Mouse (Mus musculus) kidney, adult 11 months (tissue): ENCODE data around the gene Psat1.

Source experiments
- DNase-seq: peaks from one replicate; pipeline ENCODE4 v3.0.0; 2022

Gene Psat1

GRCm38 (mm10) chr19:15947237-15947636 lies at the start of gene Psat1:
Psat1 (minus strand) TSS chr19:15947337.
- no peak for DNase-seq

GRCm38 (mm10) chr19:15990102-15990501 lies 43.0 kb upstream of the Psat1 start:
- DNase-seq = no peak

DNA sequence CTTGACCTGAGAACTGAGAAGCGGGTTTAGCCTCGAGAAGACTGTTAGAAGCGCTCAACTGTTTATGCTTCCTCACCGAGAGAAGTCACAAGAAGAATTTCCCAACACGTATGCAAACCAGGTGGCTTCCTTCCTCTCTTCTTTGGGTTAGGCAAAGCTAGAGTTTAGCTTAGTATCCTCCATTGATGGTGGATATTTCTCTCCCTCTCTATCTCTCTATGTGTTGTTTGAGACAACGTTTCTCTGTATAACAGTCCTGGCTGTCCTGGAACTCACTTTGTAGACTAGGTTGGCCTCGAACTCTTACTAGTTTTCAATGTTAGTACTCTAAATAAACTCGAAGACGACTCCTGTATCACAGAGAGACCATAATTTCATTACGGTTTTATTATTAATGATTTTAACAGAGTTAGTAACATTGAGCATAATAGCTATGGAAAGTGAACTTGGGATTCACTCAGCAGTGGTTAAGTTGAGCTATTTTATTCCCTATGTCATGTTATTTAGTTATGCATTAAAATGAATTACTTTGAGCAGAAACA lies 38.1 kb upstream of the Psat1 start:
- DNase-seq = no peak

DNA sequence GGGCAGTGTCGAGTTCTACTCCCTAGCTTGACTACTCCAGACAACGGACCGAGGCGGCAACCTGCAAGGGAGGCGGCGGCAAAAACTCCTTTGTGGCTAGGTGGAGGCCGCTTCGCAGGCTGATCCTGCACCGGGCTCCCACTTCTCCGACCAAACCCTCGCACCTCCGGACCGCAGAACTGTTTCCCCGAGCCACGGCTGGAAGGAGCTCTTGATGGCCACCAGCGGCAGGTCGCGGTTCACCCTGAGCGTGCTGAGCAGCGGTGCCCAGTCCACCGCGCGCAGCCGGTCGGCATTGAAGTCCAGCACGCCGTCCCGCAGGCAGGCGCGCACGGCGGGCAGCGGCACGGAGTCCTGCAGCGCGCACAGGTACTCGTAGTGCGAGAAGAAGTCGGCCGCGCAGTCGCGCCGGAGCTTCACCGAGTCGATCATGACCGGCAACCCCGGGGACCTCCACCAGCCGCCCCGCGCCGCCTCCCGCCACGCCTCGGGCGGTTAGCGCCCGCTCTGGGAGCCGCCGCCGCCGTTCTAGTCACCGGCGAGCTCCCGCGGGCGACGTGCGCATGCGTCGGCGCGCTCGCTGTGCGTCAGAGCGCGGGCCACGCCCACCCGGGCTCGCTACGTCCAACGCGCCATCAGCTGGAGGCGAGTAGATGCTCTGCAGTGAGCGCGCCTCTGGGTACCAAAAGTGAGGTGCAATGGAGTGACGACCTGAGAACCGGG lies 37.5 kb upstream of the Psat1 start, which contains the start of gene Cep78:
TSS of gene Cep78 (minus strand) at position 541 of the 723 bp plus-strand sequence.
- peak; percentile 84 for DNase-seq

GRCm38 (mm10) chr19:15983739-15984344 lies 36.7 kb upstream of the Psat1 start:
- DNase-seq = no peak

DNA sequence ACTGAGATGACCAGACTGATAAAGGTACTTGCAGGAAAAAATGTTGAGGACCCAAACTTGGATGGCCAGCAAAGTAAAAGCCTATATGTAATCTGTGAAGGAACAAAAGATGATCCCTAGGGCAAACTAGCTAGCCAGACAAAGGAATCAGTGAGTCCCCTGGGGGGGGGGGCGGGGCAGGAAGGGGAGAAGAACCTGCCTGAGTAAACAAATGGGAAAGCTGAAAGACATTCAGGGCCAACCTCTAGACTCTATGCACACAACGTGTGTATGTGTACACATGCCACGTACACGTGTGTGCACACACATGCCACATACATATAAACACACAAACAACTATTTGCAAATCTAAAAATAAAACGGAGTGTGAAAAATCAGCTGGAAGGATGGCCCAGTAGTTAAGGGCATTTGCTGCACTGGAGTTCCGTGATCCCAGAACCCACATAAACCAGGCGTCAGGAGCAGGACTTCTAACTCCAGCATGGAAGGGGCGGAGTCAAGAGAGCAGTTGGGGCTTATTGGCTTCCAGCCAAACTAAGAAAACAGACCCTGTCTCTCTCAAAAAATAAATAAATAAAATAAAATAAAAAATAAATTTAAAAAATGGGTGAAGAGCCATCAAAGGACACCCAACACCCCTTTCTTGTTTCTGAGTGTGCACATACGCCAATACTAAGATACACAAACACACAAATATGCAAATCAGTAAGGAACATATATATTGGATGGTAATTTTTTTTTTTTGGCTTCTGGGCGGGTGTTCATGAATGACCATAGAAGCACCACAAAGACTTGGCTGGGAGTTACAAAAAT lies 36.0 kb upstream of the Psat1 start:
- no peak for DNase-seq

GRCm38 (mm10) chr19:15981861-15982260 lies 34.7 kb upstream of the Psat1 start:
- peak; percentile 51 for DNase-seq

DNA sequence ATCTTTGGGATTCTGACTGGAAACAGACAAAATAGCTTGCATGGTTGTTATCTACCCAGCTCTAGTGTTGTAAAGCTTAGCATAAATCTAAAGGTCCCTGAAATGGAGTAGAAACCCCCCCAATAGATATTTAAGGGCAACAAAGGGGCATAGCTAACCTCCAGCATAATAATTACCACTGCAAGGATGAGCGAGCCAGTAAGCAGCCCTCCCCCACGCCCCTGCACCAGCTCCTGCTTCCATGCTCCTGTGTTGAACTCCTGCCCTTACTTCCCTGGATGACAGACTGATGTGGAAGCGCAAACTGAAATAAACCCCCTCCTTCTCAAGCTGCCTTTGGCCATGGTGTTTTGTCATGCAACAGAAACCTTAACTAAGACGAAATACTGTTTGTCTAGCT lies 26.2 kb upstream of the Psat1 start:
- DNase-seq = no peak

GRCm38 (mm10) chr19:15965082-15965481 lies 17.9 kb upstream of the Psat1 start:
- DNase-seq = peak; percentile 34

- no peak for DNase-seq
Measured at GRCm38 (mm10) chr19:15964533-15964932, 17.4 kb upstream of the Psat1 start.

DNA sequence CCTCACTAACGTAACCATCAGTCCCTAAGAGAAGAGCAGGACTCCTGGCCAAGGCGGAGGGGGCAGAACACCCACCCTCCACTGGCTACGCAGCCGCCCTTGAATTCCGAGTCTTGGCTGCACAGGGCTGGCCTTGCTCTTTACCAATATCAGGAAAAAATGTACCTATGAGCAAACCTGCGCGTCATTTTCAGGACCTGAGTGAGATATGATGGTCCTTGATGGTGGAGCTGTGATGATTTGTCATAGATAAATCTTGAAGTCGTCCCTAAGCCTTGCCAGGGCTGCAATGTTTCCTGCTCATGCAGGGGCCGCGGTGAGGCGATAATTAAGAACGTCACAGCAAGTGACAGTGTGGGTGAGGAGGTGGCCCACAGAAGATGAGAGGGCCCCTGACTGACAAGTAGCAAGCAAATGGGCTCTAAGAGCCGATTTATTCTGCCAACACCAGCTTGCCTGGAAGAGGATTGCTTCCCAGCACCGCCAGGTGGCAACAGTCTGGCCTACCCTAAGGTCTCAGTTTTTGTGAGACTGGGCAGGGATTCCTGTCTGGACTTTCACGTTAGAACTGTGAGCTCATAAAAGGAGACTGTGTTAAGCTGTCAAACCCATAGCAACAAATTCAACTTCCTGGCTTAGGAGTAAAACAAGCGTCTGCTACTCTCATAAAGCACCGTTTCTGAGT lies 16.0 kb upstream of the Psat1 start:
- DNase-seq = no peak

- DNase-seq = no peak
Measured at GRCm38 (mm10) chr19:15962313-15962712, 15.2 kb upstream of the Psat1 start.

- DNase-seq = no peak
Measured at GRCm38 (mm10) chr19:15950225-15950624, 3.1 kb upstream of the Psat1 start.

DNA sequence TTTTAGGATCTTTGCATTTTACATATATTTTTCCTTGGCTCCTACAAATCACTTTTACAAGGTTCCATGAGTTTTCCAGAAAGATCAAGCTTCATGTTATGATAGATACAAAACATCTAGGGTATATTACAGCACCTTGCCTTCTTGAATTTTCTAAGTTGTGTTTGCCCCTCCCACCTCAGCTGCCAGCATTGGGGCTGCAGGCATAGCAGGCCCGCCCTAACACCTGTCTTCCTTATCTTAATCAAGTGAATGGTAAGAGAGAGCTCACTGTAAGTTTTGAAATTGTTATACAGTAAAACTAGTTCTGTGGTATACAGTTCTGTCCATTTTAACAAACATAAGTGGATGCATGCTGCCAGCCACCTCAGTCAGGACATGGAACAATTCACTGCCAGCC lies 1.7 kb upstream of the Psat1 start:
- no peak for DNase-seq

- DNase-seq = no peak
Measured at GRCm38 (mm10) chr19:15948426-15948825, 1.3 kb upstream of the Psat1 start.

GRCm38 (mm10) chr19:15946663-15947062 lies 474 bp downstream of the Psat1 start:
- peak; percentile 48 for DNase-seq

DNA sequence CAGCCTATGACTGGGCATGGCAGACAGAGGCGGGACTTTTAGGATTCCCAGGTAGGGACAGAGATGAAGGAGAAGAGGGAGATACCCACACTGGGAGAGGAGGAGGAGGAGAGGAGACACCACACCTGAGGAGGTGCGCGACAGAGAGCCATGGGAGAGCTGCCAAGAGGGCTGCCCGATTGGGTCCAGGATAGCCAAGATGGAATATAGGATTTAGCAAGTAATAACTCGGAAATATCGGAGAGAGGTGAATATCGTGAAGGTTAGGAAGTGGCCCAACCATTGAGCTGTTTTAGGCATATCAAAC lies 4.1 kb downstream of the Psat1 start:
- no peak for DNase-seq

DNA sequence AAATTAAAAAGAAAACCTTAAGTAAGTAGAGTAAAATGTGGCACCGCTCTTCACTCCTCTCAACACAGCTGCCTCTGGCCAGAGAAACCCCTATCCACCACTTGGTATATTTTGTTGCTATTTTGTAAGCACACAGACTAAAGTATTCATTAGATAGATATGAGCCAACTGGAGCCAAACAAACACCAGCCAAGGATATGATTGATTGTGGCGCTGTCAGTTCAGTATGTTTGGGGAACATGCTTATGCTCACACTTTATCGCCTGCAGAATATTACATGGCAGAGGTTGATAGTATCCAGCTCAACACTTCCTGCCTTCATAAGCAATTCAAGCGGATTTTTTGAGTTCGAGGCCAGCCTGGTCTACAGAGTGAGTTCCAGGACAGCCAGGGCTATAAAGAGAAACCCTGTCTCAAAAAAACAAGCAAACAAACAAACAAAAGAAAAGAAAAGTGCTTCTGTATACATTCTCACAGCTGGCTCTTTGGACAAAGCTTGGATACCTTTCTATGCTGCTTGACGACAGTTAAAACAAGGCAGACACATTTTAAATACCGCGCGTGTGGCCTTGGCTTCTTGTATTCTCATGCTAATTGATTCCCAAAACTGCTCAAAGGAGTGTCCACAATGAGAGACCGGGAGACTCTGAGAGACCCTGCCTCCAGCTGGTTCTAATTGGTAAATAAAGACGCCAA lies 4.6 kb downstream of the Psat1 start:
- DNase-seq = no peak

DNA sequence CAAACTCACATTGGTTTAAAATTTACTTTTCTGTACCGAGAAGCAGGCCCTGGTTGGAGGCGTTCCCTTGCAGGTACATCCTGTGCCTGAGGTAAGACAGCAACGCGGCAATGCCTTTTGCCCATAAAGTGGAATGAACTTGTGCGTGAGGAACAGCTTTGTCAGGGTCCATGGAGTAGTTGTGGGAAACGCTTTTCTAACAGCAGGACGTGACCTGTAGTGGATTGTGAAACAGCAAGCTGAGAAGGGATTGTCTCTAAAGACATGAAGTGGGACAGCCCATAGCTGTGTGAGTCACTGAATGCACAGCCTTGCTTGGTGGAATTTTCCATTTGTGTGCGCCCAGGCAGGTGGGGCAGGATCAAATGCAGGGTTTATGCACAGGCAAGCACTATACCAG lies 5.7 kb downstream of the Psat1 start:
- DNase-seq = peak; percentile 50

GRCm38 (mm10) chr19:15925719-15926045 lies 21.5 kb downstream of the Psat1 start:
- DNase-seq = peak; percentile 81

- DNase-seq = peak; percentile 90
Measured at GRCm38 (mm10) chr19:15924866-15925718, 22.0 kb downstream of the Psat1 start.
